Mouse (Mus musculus): ENCODE results near the gene 2310022A10Rik. TPM values are rescaled to one million over a fixed set of nuclear protein-coding genes. Genes with fewer than 3 reads are reported as not detected.

2310022A10Rik gene
- polyA plus RNA-seq, 1 experiment from 2014 or later: 36.4 TPM

DNA sequence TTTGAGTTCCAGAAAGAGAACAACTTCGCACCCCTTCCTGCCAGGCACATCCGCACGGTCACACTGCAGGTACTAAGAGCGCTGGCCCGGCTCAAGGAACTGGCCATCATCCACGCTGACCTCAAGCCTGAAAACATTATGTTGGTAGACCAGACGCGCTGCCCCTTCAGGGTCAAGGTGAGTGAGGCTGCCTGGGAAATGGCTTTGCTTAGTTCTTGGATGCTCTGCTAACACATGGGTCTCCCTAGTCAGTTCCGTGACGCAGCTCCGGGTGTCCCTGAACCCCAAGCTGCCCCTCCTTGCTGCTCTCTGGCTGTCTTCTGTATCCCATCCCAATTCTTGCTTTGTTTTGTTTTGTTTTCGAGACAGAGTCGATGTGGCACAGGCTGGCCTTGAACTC is 29.2 kb upstream of the 2310022A10Rik start:
- no peak for ATAC-seq (ENCODE audit: insufficient number of reproducible peaks, low FRiP score)
- Histone ChIP-seq H3K27me3 (replicated peaks) (no peaks in the 10 kb centered on the region), H3K27ac (ENCODE audit: poor library complexity, severe bottlenecking) (no peak overlapping the region), H3K9ac (no peak overlapping the region), H3K36me3 (peaks cover 12% of the 10 kb centered on the region; the same call in 1 of the 2 replicates), H3K9me3 (replicated peaks) (0 out of 2 replicates have a peak, but pooled peaks cover 7% of the 10 kb centered on the region), H3K4me1 (replicated peaks) (peaks cover 20% of the 10 kb centered on the region), H3K4me2 (no peak overlapping the region), H3K4me3 (no peak overlapping the region)
- 90% methylated on average over 13 of the region's 13 CpGs for WGBS

DNA sequence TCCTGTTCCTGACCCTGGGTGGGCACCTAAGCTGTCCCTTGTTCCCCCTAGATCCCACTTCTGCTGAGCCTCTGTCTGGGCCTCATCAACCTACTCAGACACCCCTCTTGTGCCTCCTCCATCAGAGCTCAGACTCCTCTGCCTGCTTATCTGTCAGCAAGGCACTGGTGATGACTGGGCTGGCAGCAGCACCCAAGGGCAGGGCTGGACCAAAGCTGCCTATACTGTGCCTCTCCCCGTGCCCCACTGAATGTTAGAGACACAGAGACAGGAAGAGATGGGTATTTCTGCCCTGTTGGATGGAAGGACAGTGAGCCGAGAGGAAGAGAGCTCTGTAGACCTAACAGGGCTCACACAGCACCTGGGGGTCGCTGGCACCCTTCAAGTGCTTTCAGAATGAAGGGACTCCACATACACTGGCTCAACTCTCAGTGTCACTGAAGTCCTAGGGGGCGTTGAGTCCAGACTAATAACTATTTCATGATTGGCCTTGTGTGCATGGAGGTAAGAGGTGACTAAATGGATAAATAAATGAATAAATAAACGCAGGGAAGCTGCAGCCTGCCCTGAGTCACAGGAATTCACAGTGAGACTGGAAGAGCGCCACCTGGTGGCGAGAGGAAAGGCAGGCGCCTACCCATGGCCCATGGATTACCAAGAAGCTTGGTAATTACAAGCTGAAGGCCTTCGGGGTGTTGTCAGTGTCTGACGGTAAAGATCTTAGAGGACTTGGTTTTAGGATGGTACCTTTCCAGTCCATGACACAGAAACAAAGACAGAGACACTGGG is 26.8 kb upstream of the 2310022A10Rik start:
- H3K4me2 ChIP-seq: no peak overlapping the region
- no peak overlapping the region for H3K4me3 ChIP-seq
- H3K36me3 ChIP-seq: peaks cover 21% of the 10 kb centered on the region
- H3K9ac ChIP-seq: no peak overlapping the region
- ATAC-seq (ENCODE audit: insufficient number of reproducible peaks, low FRiP score): peak; percentile 65
- no peaks in the 10 kb centered on the region for H3K27me3 ChIP-seq (replicated peaks)
- H3K27ac ChIP-seq (ENCODE audit: poor library complexity, severe bottlenecking): no peak overlapping the region
- peaks cover 20% of the 10 kb centered on the region for H3K4me1 ChIP-seq (replicated peaks)
- H3K9me3 ChIP-seq (replicated peaks): no peaks in the 10 kb centered on the region
- WGBS: 22% methylated on average over 10 of the region's 10 CpGs

DNA sequence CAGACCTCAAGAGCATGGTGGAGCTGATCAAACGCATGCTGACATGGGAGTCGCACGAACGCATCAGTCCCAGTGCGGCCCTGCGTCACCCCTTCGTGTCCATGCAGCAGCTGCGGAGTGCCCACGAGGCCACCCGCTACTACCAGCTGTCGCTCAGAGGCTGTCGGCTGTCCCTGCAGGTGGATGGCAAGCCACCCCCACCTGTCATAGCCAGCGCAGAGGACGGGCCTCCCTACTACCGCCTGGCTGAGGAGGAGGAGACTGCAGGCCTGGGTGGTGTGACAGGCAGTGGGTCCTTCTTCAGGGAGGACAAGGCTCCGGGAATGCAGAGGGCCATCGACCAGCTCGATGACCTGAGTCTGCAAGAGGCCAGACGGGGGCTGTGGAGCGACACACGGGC is 24.0 kb upstream of the 2310022A10Rik start:
- no peaks in the 10 kb centered on the region for H3K9me3 ChIP-seq (replicated peaks)
- WGBS: 75% methylated on average over 21 of the region's 21 CpGs
- H3K4me1 ChIP-seq (replicated peaks): peaks cover 13% of the 10 kb centered on the region
- H3K27ac ChIP-seq (ENCODE audit: poor library complexity, severe bottlenecking): no peak overlapping the region
- H3K27me3 ChIP-seq (replicated peaks): no peaks in the 10 kb centered on the region
- H3K4me3 ChIP-seq: no peak overlapping the region
- no peak overlapping the region for H3K9ac ChIP-seq
- no peak overlapping the region for H3K4me2 ChIP-seq
- peaks cover 45% of the 10 kb centered on the region for H3K36me3 ChIP-seq
- no peak for ATAC-seq (ENCODE audit: insufficient number of reproducible peaks, low FRiP score)

DNA sequence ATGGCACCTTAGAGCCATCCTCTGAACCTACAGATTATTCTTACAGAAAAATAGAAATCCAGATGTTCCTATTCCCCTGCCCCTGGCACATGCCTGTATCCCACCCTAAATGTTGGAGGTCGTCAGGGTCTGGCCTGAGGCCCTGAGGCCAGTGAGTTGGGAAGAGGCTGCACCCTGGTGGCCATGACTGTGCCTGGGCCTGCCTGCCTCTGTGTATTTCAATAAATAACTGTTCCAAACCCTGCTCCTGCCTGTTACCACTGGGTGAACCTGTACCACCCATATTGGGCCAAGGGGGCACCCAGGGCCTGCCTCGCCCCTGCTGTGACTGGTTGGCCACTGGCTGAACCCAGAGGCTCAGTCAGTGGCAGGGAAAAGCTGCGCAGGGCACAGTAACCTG is 22.1 kb upstream of the 2310022A10Rik start:
- no peaks in the 10 kb centered on the region for H3K9me3 ChIP-seq (replicated peaks)
- no peak overlapping the region for H3K4me2 ChIP-seq
- H3K36me3 ChIP-seq: peaks cover 62% of the 10 kb centered on the region
- peaks cover 4% of the 10 kb centered on the region for H3K4me1 ChIP-seq (replicated peaks)
- ATAC-seq (ENCODE audit: insufficient number of reproducible peaks, low FRiP score): no peak
- no peak overlapping the region for H3K27ac ChIP-seq (ENCODE audit: poor library complexity, severe bottlenecking)
- H3K9ac ChIP-seq: no peak overlapping the region
- no peaks in the 10 kb centered on the region for H3K27me3 ChIP-seq (replicated peaks)
- WGBS: 71% methylated on average over 3 of the region's 3 CpGs
- no peak overlapping the region for H3K4me3 ChIP-seq

DNA sequence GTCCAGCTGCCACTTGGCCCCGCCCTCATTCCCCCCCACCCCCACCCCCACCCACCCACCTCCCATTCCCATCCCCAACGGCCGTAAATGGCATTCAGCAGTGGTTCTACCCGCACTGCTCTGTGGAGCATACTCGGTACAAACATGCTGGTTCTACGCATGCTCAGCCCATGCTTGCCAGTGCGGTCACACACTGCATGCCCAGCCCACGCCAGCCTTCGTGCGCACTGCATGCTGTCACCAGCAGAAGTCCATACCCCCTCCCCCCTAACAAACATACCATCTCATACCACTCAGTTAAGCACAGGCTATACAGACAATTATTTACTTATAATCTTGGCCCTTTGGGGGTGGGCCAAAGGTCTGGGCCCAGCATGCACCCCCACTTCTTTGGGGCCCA is 21.3 kb upstream of the 2310022A10Rik start:
- Histone ChIP-seq H3K27me3 (replicated peaks) (no peaks in the 10 kb centered on the region), H3K4me2 (no peak overlapping the region), H3K27ac (ENCODE audit: poor library complexity, severe bottlenecking) (no peak overlapping the region), H3K9ac (no peak overlapping the region), H3K4me3 (no peak overlapping the region), H3K9me3 (replicated peaks) (no peaks in the 10 kb centered on the region), H3K36me3 (peaks cover 69% of the 10 kb centered on the region), H3K4me1 (replicated peaks) (no peaks in the 10 kb centered on the region)
- ATAC-seq (ENCODE audit: insufficient number of reproducible peaks, low FRiP score): no peak
- 91% methylated on average over 10 of the region's 10 CpGs for WGBS

DNA sequence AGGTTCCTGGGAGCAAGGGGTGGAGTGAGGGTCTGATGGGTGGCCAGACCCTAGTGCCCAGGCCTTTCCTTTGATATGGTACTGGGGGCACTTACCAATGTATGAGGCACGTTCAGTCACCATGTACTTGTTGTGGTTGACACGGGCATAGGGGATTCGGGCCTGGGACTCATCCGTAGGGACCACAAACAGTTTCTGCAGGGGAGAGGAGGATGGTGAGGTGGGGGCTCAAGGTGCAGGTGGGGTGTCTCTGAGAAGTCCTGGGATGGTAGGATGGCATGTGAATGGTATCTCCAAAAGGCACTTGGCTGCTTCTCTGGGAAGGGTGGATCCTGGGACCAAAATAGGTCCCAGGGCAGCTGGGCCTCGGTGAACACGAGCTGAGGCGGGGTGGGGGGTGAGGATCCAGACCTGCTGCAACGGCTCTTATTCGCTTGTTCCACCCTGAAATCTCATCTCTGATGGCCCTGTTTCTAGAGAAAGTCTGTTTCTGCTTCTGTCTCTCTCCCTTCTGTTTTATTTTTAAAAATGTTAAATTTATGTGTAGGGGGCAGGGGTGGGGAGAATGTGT is 20.5 kb upstream of the 2310022A10Rik start:
- ATAC-seq (ENCODE audit: insufficient number of reproducible peaks, low FRiP score): no peak
- Histone ChIP-seq H3K36me3 (peaks cover 76% of the 10 kb centered on the region), H3K9ac (no peak overlapping the region), H3K4me1 (replicated peaks) (no peaks in the 10 kb centered on the region), H3K27me3 (replicated peaks) (no peaks in the 10 kb centered on the region), H3K9me3 (replicated peaks) (no peaks in the 10 kb centered on the region), H3K27ac (ENCODE audit: poor library complexity, severe bottlenecking) (no peak overlapping the region), H3K4me3 (no peak overlapping the region), H3K4me2 (no peak overlapping the region)
- 77% methylated on average over 9 of the region's 9 CpGs for WGBS

DNA sequence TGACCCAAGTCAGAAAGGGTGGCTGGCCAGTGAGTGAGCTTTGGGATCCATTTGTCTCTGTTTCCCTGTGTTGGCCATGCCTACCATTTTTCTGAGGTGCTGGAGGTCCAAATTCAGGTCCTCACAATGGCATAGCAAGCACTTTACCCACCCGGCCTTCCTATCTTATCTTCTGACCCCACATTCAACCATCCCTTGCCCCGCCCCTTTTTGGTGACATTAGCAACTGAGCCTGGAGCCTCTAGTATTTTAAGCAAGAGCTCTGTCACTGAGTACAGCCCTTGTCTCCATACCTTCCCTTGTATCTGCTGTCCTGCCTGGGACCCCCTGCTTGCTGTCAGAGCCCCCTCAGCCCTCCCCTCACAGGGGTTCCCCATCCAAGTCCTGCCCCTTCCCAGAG is 17.6 kb upstream of the 2310022A10Rik start:
- peak; percentile 54; the same call in 1 of the 2 replicates for ATAC-seq (ENCODE audit: insufficient number of reproducible peaks, low FRiP score)
- Histone ChIP-seq H3K4me2 (no peak overlapping the region), H3K4me3 (no peak overlapping the region), H3K36me3 (peaks cover 77% of the 10 kb centered on the region), H3K27ac (ENCODE audit: poor library complexity, severe bottlenecking) (no peak overlapping the region), H3K27me3 (replicated peaks) (no peaks in the 10 kb centered on the region), H3K9ac (no peak overlapping the region), H3K9me3 (replicated peaks) (no peaks in the 10 kb centered on the region), H3K4me1 (replicated peaks) (no peaks in the 10 kb centered on the region)
- WGBS: 43% methylated on average over 2 of the region's 2 CpGs

DNA sequence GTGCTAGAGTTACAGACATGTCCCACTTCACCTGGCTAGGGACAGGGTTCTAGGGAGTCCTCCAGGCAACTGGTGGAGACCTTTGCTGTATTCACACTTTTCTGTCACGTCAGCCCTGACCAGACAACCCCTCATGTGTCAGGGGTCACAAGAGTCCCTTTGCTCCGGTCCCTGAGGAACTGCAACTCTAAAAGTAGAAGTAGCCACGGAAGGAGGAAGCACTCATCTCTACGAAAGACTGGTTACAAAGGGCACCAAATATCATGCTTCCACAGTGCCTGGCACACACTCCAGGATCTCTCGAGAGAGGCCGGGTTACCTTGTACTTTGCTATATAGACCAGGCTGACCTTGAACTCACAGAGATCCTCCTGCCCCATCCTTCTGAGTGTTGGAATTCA is 16.4 kb upstream of the 2310022A10Rik start:
- H3K27me3 ChIP-seq (replicated peaks): no peaks in the 10 kb centered on the region
- H3K36me3 ChIP-seq: peaks cover 64% of the 10 kb centered on the region
- H3K4me2 ChIP-seq: no peak overlapping the region
- peaks cover 5% of the 10 kb centered on the region; the same call in 1 of the 2 replicates for H3K4me1 ChIP-seq (replicated peaks)
- no peak overlapping the region for H3K9ac ChIP-seq
- WGBS: 89% methylated on average over 6 of the region's 6 CpGs
- H3K27ac ChIP-seq (ENCODE audit: poor library complexity, severe bottlenecking): no peak overlapping the region
- ATAC-seq (ENCODE audit: insufficient number of reproducible peaks, low FRiP score): no peak
- no peaks in the 10 kb centered on the region for H3K9me3 ChIP-seq (replicated peaks)
- H3K4me3 ChIP-seq: no peak overlapping the region

DNA sequence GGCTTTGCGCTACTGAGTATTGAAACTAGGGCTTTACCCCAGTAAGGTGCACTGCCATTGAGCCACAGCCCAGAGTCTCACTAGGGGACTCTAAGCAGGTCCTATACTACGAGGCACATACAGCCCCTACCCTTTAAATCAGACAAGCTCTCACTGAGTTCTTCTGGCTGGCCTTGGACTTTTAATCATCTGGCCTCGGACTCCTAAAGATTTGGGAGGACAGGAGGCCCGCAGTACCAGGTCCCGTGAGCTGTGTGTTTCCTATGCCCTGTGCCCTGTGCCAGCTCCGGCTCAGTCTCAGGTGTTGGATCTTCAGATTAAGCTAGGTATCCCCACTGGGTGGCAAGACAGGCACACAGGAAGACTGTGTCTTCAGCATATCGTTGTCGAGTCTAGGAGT is 15.0 kb upstream of the 2310022A10Rik start:
- no peak for ATAC-seq (ENCODE audit: insufficient number of reproducible peaks, low FRiP score)
- Histone ChIP-seq H3K27ac (ENCODE audit: poor library complexity, severe bottlenecking) (no peak overlapping the region), H3K4me2 (no peak overlapping the region), H3K9ac (no peak overlapping the region), H3K9me3 (replicated peaks) (no peaks in the 10 kb centered on the region), H3K36me3 (peaks cover 53% of the 10 kb centered on the region), H3K4me3 (no peak overlapping the region), H3K4me1 (replicated peaks) (peaks cover 13% of the 10 kb centered on the region), H3K27me3 (replicated peaks) (no peaks in the 10 kb centered on the region)
- 85% methylated on average over 8 of the region's 8 CpGs for WGBS

DNA sequence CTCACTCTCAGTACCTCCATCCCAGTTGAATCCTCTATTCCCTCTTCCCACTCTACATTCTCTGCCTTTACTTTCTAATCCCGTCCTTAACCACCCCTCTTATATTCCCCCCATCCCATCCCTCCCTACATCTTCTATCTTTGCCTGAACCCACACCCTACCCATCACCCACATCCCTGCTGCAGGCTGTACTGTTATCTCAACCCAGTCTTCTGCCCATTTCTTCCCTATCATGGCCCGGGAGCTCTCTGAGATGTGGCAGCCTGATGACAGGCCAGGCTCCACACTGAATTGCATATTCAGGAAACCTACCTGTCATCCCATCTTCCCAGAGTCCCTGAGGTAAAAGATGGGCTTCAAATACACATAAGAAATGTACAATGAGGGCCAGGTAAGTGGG is 14.2 kb upstream of the 2310022A10Rik start:
- no peak overlapping the region for H3K4me2 ChIP-seq
- 72% methylated on average over 2 of the region's 2 CpGs for WGBS
- no peak overlapping the region for H3K4me3 ChIP-seq
- no peak for ATAC-seq (ENCODE audit: insufficient number of reproducible peaks, low FRiP score)
- H3K4me1 ChIP-seq (replicated peaks): peaks cover 13% of the 10 kb centered on the region
- H3K27me3 ChIP-seq (replicated peaks): no peaks in the 10 kb centered on the region
- no peak overlapping the region for H3K9ac ChIP-seq
- no peaks in the 10 kb centered on the region for H3K9me3 ChIP-seq (replicated peaks)
- no peak overlapping the region for H3K27ac ChIP-seq (ENCODE audit: poor library complexity, severe bottlenecking)
- peaks cover 45% of the 10 kb centered on the region for H3K36me3 ChIP-seq

DNA sequence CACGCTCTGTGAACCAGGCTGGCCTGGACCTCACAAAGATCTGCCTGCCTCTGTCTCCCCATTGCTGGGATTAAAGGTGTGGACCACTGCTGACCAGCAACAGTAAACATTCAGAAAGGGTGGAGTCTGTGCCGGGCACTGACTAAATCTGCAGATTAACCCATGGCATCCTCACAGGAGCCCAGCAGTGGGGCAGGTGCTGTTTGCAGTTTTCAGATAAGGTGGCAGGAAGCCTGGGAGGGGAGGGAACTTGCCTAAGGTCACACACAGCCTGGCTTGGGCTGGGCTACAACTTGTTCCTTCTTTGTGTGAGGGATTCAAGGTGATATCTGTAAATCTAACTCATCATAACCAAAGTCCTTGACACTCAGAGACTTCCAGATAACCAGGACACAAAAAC is 12.5 kb upstream of the 2310022A10Rik start:
- Histone ChIP-seq H3K4me1 (replicated peaks) (peaks cover 20% of the 10 kb centered on the region), H3K4me3 (no peak overlapping the region), H3K9me3 (replicated peaks) (no peaks in the 10 kb centered on the region), H3K36me3 (peaks cover 32% of the 10 kb centered on the region), H3K27ac (ENCODE audit: poor library complexity, severe bottlenecking) (no peak overlapping the region), H3K9ac (no peak overlapping the region), H3K27me3 (replicated peaks) (no peaks in the 10 kb centered on the region), H3K4me2 (no peak overlapping the region)
- peak; percentile 33; the same call in 1 of the 2 replicates for ATAC-seq (ENCODE audit: insufficient number of reproducible peaks, low FRiP score)
- 66% methylated on average over 2 of the region's 2 CpGs for WGBS

Measured in heart, embryonic 12.5 days (tissue).